Mouse (Mus musculus) kidney, adult 2 months (tissue): ENCODE measurements around the gene Bmpr2.
"Not testable (repeated sequence)": the region's sequence is repeated elsewhere in the genome, so short reads cannot be mapped to it uniquely, and the experiment has no call there.

Experiments used
- CTCF ChIP-seq: fragments of 200-500 bp; conservative IDR thresholded peaks from 2 replicates; pipeline ENCODE4 v1.5.1; 2011; ENCODE audit warnings: low read depth, mild to moderate bottlenecking, control low read depth, low read length, moderate library complexity, mixed read lengths; ENCODE audit not compliant: insufficient read depth, insufficient read length
- POLR2A ChIP-seq: fragments of 200-500 bp; IDR thresholded peaks from one replicate; pipeline ENCODE4 v1.6.1; 2011; ENCODE audit warnings: low read depth, low read length, control low read depth

DNA sequence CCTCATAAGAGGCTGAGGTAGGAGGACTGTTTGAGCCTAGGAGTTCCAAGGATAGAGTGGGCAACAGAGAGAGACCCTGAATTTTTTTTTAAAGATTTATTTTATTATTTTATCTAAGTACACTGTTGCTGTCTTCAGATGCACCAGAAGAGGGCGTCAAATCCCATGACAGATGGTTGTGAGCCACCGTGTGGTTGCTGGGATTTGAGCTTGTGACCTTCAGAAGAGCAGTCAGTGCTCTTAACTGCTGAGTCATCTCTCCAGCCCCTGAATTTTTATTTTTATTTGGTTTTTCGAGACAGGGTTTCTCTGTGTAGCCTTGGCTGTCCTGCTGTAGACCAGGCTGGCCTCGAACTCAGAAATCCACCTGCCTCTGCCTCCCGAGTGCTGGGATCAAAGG, 13.5 kb upstream of the Bmpr2 start:
- TF ChIP-seq CTCF, POLR2A: not testable (repeated sequence)
